Mouse (Mus musculus): Measurements from ENCODE around the gene Mlx. TPM values are rescaled to one million over a fixed set of nuclear protein-coding genes. Genes with fewer than 3 reads are reported as not detected.

Mlx gene
- total and polyA plus RNA-seq, 2 experiments from 2014 or later, result 68.0 to 82.4 TPM

DNA sequence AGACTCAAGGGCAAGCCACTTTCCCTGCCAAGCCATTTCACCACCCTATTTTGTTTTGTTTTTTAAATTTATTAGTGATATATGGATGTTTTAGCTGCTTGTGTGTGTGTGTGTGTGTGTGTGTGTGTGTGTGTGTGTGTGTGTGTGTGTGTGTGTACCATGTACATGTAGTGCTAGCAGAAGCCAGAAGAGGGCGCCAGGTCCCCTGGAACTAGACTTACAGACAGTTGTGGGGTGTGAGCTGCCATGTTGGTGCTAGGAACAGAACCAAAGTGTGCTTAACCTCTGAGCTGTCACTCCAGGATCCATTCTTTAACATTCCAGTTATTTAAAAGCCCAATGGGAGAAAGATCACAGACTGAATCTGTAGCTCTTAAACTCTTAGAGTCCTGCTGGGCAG lies 40.0 kb downstream of the Mlx start:
- no peak for ATAC-seq
- WGBS, result 78% methylated on average over 1 of the region's 1 CpGs
- no peak for DNase-seq
- no peak overlapping the region for H3K4me3 ChIP-seq (ENCODE audit: low read depth, low read length)
- H3K4me1 ChIP-seq (ENCODE audit: insufficient read depth), result no peaks in the 10 kb centered on the region
- H3K36me3 ChIP-seq (ENCODE audit: insufficient read depth), result peaks cover 32% of the 10 kb centered on the region
- H3K4me2 ChIP-seq (ENCODE audit: low read depth), result no peak overlapping the region
- no peaks in the 10 kb centered on the region for H3K9me3 ChIP-seq (ENCODE audit: low read length)
- H3K27ac ChIP-seq (ENCODE audit: low read depth, low read length), result no peak overlapping the region
- peak; percentile 33 for TF ChIP-seq CTCF (IDR thresholded peaks at IDR 0.05; ENCODE audit: low read depth)
- no peak overlapping the region for H3K9ac ChIP-seq
- no peaks in the 10 kb centered on the region for H3K27me3 ChIP-seq (ENCODE audit: insufficient read depth, low read length)

DNA sequence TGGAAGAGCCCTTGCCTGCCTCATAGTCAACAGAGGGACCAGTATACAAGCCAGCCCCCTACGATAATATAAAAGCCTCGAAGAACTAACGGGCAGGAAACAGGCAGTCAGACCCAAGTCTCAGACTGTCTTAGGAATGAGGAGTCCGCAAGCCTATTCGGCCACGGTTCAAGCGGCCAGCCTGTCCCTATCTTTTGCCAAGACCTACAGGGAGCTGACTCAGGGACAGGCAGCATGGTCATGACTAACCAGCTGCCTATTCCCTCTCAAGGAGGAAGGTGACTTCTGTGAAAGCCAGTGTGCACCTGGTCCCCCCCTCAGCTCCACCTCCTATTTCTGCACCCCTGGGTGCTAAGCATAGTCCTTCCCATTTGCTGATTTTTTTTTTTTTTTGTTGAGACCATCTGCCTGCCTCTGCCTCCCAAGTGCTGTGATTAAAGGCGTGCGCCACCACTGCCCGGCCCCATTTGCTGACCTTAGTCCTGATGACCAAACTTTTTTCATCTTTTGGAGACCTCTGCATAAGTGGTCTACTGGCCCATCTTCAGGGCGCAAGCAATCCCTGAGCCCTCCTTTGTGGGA lies 42.0 kb downstream of the Mlx start:
- TF ChIP-seq CTCF (IDR thresholded peaks at IDR 0.05; ENCODE audit: low read depth), result no peak
- ATAC-seq, result no peak
- no peak overlapping the region for H3K4me3 ChIP-seq (ENCODE audit: low read depth, low read length)
- H3K4me1 ChIP-seq (ENCODE audit: insufficient read depth), result no peaks in the 10 kb centered on the region
- no peaks in the 10 kb centered on the region for H3K9me3 ChIP-seq (ENCODE audit: low read length)
- H3K9ac ChIP-seq, result no peak overlapping the region
- no peak for DNase-seq
- H3K4me2 ChIP-seq (ENCODE audit: low read depth), result no peak overlapping the region
- peaks cover 20% of the 10 kb centered on the region for H3K36me3 ChIP-seq (ENCODE audit: insufficient read depth)
- 84% methylated on average over 11 of the region's 11 CpGs for WGBS
- H3K27me3 ChIP-seq (ENCODE audit: insufficient read depth, low read length), result no peaks in the 10 kb centered on the region
- no peak overlapping the region for H3K27ac ChIP-seq (ENCODE audit: low read depth, low read length)

- DNase-seq, result no peak
- H3K4me3 ChIP-seq (ENCODE audit: low read depth, low read length), result no peak overlapping the region
- H3K27ac ChIP-seq (ENCODE audit: low read depth, low read length), result no peak overlapping the region
- ATAC-seq, result no peak
- TF ChIP-seq CTCF (IDR thresholded peaks at IDR 0.05; ENCODE audit: low read depth), result no peak
- peaks cover 15% of the 10 kb centered on the region for H3K36me3 ChIP-seq (ENCODE audit: insufficient read depth)
- no peaks in the 10 kb centered on the region for H3K9me3 ChIP-seq (ENCODE audit: low read length)
- no peaks in the 10 kb centered on the region for H3K27me3 ChIP-seq (ENCODE audit: insufficient read depth, low read length)
- no peaks in the 10 kb centered on the region for H3K4me1 ChIP-seq (ENCODE audit: insufficient read depth)
- WGBS, result 53% methylated on average over 18 of the region's 18 CpGs
- no peak overlapping the region for H3K9ac ChIP-seq
- H3K4me2 ChIP-seq (ENCODE audit: low read depth), result no peak overlapping the region
Measured at GRCm38 (mm10) chr11:101130056-101130756, 43.1 kb downstream of the Mlx start.

DNA sequence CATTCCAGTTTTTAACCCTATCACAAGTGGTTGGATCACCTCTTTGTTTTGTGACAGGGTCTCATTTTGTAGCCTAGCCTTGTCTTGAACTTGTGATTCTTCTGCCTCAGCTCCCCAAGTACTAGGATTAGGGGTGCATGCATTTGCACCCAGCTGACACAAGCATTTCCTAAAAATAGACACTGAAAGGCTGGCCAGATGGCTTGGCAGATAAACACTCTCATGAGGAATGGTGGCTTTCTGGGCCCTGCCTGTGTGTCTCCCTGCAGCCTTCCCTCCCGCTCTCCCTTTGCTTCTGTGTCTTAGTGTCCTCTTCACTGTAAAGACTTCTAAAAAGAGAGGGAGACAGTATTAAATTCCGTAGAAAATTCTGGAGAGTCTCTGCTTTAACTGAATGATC lies 44.1 kb downstream of the Mlx start:
- Histone ChIP-seq H3K27ac (ENCODE audit: low read depth, low read length) (no peak overlapping the region), H3K4me2 (ENCODE audit: low read depth) (no peak overlapping the region), H3K9me3 (ENCODE audit: low read length) (no peaks in the 10 kb centered on the region), H3K36me3 (ENCODE audit: insufficient read depth) (peaks cover 5% of the 10 kb centered on the region), H3K27me3 (ENCODE audit: insufficient read depth, low read length) (no peaks in the 10 kb centered on the region), H3K9ac (no peak overlapping the region), H3K4me1 (ENCODE audit: insufficient read depth) (no peaks in the 10 kb centered on the region), H3K4me3 (ENCODE audit: low read depth, low read length) (no peak overlapping the region)
- no peak for ATAC-seq
- peak; percentile 29 for DNase-seq
- no peak for TF ChIP-seq CTCF (IDR thresholded peaks at IDR 0.05; ENCODE audit: low read depth)
- 89% methylated on average over 2 of the region's 2 CpGs for WGBS

DNA sequence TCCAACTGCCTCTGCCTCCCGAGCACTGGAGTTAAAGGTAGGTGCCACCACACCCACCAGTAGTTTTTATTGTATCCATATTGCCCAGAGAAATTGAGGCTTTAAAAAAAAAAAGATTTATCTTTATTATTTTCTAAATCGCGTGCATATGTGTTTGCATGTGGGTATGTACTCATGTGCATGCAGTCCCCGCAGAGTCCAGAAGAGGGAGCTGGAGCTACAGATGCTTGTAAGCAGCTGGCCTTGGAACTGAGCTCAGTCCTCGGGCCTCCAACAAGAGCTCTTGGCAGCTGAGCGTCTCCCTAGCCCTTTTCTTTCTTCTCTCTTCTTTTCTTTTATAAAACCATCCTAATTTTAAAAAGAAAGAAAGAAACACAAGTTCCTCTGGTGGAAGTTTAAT lies 44.6 kb downstream of the Mlx start:
- no peak for ATAC-seq
- H3K9ac ChIP-seq, result no peak overlapping the region

DNA sequence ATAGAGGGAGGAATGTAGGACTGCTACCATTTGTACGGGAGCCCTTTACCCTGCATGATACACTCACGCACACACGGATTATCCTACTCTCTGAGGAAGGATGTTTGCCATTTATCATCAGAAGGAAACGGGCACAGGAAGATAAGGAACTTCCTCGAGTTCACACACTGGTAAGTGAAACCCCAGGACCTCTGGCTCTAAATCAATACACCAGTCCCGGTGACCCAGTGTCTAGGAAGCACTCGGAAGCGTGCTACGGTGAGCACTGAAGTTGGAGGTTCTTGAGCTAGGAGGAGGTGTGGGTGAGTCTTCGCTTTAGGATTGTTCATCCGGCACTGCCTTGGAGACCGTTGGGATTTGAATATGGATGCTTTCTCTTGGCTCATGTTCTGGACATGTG lies 46.0 kb downstream of the Mlx start:
- no peak for TF ChIP-seq CTCF (IDR thresholded peaks at IDR 0.05; ENCODE audit: low read depth)
- DNase-seq (no peak), ATAC-seq (no peak)
- Histone ChIP-seq H3K4me1 (ENCODE audit: insufficient read depth) (no peaks in the 10 kb centered on the region), H3K9me3 (ENCODE audit: low read length) (no peaks in the 10 kb centered on the region), H3K4me2 (ENCODE audit: low read depth) (no peak overlapping the region), H3K27me3 (ENCODE audit: insufficient read depth, low read length) (no peaks in the 10 kb centered on the region), H3K9ac (no peak overlapping the region), H3K4me3 (ENCODE audit: low read depth, low read length) (no peak overlapping the region), H3K27ac (ENCODE audit: low read depth, low read length) (no peak overlapping the region), H3K36me3 (ENCODE audit: insufficient read depth) (no peaks in the 10 kb centered on the region)
- WGBS, result 79% methylated on average over 12 of the region's 12 CpGs

More for the DNA sequence above, 44.6 kb downstream of the Mlx start:
- Histone ChIP-seq H3K9me3 (ENCODE audit: low read length) (no peaks in the 10 kb centered on the region), H3K4me2 (ENCODE audit: low read depth) (no peak overlapping the region), H3K4me3 (ENCODE audit: low read depth, low read length) (no peak overlapping the region), H3K27ac (ENCODE audit: low read depth, low read length) (no peak overlapping the region), H3K4me1 (ENCODE audit: insufficient read depth) (no peaks in the 10 kb centered on the region), H3K36me3 (ENCODE audit: insufficient read depth) (peaks cover under 1% of the 10 kb centered on the region; the same call in 1 of the 2 replicates), H3K27me3 (ENCODE audit: insufficient read depth, low read length) (no peaks in the 10 kb centered on the region)
- peak; percentile 55 for TF ChIP-seq CTCF (IDR thresholded peaks at IDR 0.05; ENCODE audit: low read depth)
- 81% methylated on average over 6 of the region's 6 CpGs for WGBS
- DNase-seq, result peak; percentile 46

GRCm38 (mm10) chr11:101134217-101134865 lies 47.3 kb downstream of the Mlx start:
- H3K4me3 ChIP-seq (ENCODE audit: low read depth, low read length), result no peak overlapping the region
- no peaks in the 10 kb centered on the region for H3K36me3 ChIP-seq (ENCODE audit: insufficient read depth)
- no peak overlapping the region for H3K27ac ChIP-seq (ENCODE audit: low read depth, low read length)
- H3K4me1 ChIP-seq (ENCODE audit: insufficient read depth), result no peaks in the 10 kb centered on the region
- no peak for TF ChIP-seq CTCF (IDR thresholded peaks at IDR 0.05; ENCODE audit: low read depth)
- DNase-seq (no peak), ATAC-seq (no peak)
- no peak overlapping the region for H3K4me2 ChIP-seq (ENCODE audit: low read depth)
- no peaks in the 10 kb centered on the region for H3K9me3 ChIP-seq (ENCODE audit: low read length)
- H3K9ac ChIP-seq, result no peak overlapping the region
- whole genome bisulfite sequencing, result 67% methylated on average over 13 of the region's 13 CpGs
- H3K27me3 ChIP-seq (ENCODE audit: insufficient read depth, low read length), result no peaks in the 10 kb centered on the region
